Mouse (Mus musculus): Measurements from ENCODE around the gene Mical3. TPM values are rescaled to one million over a fixed set of nuclear protein-coding genes. Genes with fewer than 3 reads are reported as not detected.

Mical3 gene
- total RNA-seq, 1 experiment, result 30.0 TPM

GRCm38 (mm10) chr6:121037086-121037485, 93.7 kb downstream of the Mical3 start:
- in situ Hi-C loops (cut with MboI; ENCODE audit: low sequenced_read_pairs in 2 of 2, unreplicated experiment in 2 of 2), result no loop called here
- Histone ChIP-seq H3K9ac (ENCODE audit: insufficient read depth, low read depth, low read length, poor library complexity, severe bottlenecking) (no peak overlapping the region), H3K9me3 (ENCODE audit: control insufficient read depth, insufficient read depth, low read depth, low read length) (no peaks in the 10 kb centered on the region), H3K4me1 (ENCODE audit: control insufficient read depth in 2 of 2, insufficient read depth in 2 of 2, low read length in 2 of 2, poor library complexity in 1 of 2) (no peaks in the 10 kb centered on the region), H3K27ac (ENCODE audit: insufficient read depth, low read depth, low read length, poor library complexity, severe bottlenecking) (no peak overlapping the region), H3K36me3 (ENCODE audit: control insufficient read depth, insufficient read depth, low read length, poor library complexity, severe bottlenecking) (peaks cover 28% of the 10 kb centered on the region; the same call in 1 of the 2 replicates), H3K4me3 (ENCODE audit: insufficient read depth in 1 of 2, low read depth in 1 of 2, low read length in 2 of 2, poor library complexity in 1 of 2, severe bottlenecking in 1 of 2) (no peak overlapping the region)
- DNase-seq (ENCODE audit: low read depth, low spot score), result no peak
- TF ChIP-seq HCFC1 (IDR thresholded peaks at IDR 0.05; ENCODE audit: borderline replicate concordance, insufficient read depth, low read length) (no peak), ZC3H11A (IDR thresholded peaks at IDR 0.05; ENCODE audit: borderline replicate concordance, low read depth, low read length) (no peak), ZNF384 (IDR thresholded peaks at IDR 0.05; ENCODE audit: low read depth, low read length) (no peak), MAFK (IDR thresholded peaks at IDR 0.05; ENCODE audit: insufficient read depth, low read depth, low read length) (no peak), CHD2 (IDR thresholded peaks at IDR 0.05; ENCODE audit: low read depth, low read length) (no peak)

GRCm38 (mm10) chr6:121035929-121036328, 94.9 kb downstream of the Mical3 start:
- Histone ChIP-seq H3K4me1 (ENCODE audit: control insufficient read depth in 2 of 2, insufficient read depth in 2 of 2, low read length in 2 of 2, poor library complexity in 1 of 2) (no peaks in the 10 kb centered on the region), H3K4me3 (ENCODE audit: insufficient read depth in 1 of 2, low read depth in 1 of 2, low read length in 2 of 2, poor library complexity in 1 of 2, severe bottlenecking in 1 of 2) (no peak overlapping the region), H3K9me3 (ENCODE audit: control insufficient read depth, insufficient read depth, low read depth, low read length) (no peaks in the 10 kb centered on the region), H3K9ac (ENCODE audit: insufficient read depth, low read depth, low read length, poor library complexity, severe bottlenecking) (no peak overlapping the region), H3K36me3 (ENCODE audit: control insufficient read depth, insufficient read depth, low read length, poor library complexity, severe bottlenecking) (peaks cover 26% of the 10 kb centered on the region; the same call in 1 of the 2 replicates), H3K27ac (ENCODE audit: insufficient read depth, low read depth, low read length, poor library complexity, severe bottlenecking) (no peak overlapping the region)
- TF ChIP-seq HCFC1 (IDR thresholded peaks at IDR 0.05; ENCODE audit: borderline replicate concordance, insufficient read depth, low read length), result no peak
- TF ChIP-seq MAFK (IDR thresholded peaks at IDR 0.05; ENCODE audit: insufficient read depth, low read depth, low read length), result no peak
- no peak for TF ChIP-seq CHD2 (IDR thresholded peaks at IDR 0.05; ENCODE audit: low read depth, low read length)
- TF ChIP-seq ZNF384 (IDR thresholded peaks at IDR 0.05; ENCODE audit: low read depth, low read length), result no peak
- TF ChIP-seq ZC3H11A (IDR thresholded peaks at IDR 0.05; ENCODE audit: borderline replicate concordance, low read depth, low read length), result no peak
- DNase-seq (ENCODE audit: low read depth, low spot score), result no peak
- in situ Hi-C loops (cut with MboI; ENCODE audit: low sequenced_read_pairs in 2 of 2, unreplicated experiment in 2 of 2), result no loop called here

GRCm38 (mm10) chr6:121035268-121035667, 95.5 kb downstream of the Mical3 start:
- in situ Hi-C loops (cut with MboI; ENCODE audit: low sequenced_read_pairs in 2 of 2, unreplicated experiment in 2 of 2), result no loop called here
- Histone ChIP-seq H3K9me3 (ENCODE audit: control insufficient read depth, insufficient read depth, low read depth, low read length) (no peaks in the 10 kb centered on the region), H3K36me3 (ENCODE audit: control insufficient read depth, insufficient read depth, low read length, poor library complexity, severe bottlenecking) (peaks cover 23% of the 10 kb centered on the region; the same call in 1 of the 2 replicates), H3K9ac (ENCODE audit: insufficient read depth, low read depth, low read length, poor library complexity, severe bottlenecking) (no peak overlapping the region), H3K27ac (ENCODE audit: insufficient read depth, low read depth, low read length, poor library complexity, severe bottlenecking) (no peak overlapping the region), H3K4me1 (ENCODE audit: control insufficient read depth in 2 of 2, insufficient read depth in 2 of 2, low read length in 2 of 2, poor library complexity in 1 of 2) (no peaks in the 10 kb centered on the region), H3K4me3 (ENCODE audit: insufficient read depth in 1 of 2, low read depth in 1 of 2, low read length in 2 of 2, poor library complexity in 1 of 2, severe bottlenecking in 1 of 2) (no peak overlapping the region)
- TF ChIP-seq HCFC1 (IDR thresholded peaks at IDR 0.05; ENCODE audit: borderline replicate concordance, insufficient read depth, low read length), result no peak
- no peak for TF ChIP-seq ZNF384 (IDR thresholded peaks at IDR 0.05; ENCODE audit: low read depth, low read length)
- TF ChIP-seq CHD2 (IDR thresholded peaks at IDR 0.05; ENCODE audit: low read depth, low read length), result no peak
- TF ChIP-seq ZC3H11A (IDR thresholded peaks at IDR 0.05; ENCODE audit: borderline replicate concordance, low read depth, low read length), result no peak
- TF ChIP-seq MAFK (IDR thresholded peaks at IDR 0.05; ENCODE audit: insufficient read depth, low read depth, low read length), result no peak
- DNase-seq (ENCODE audit: low read depth, low spot score), result no peak

GRCm38 (mm10) chr6:121033250-121033649, 97.5 kb downstream of the Mical3 start:
- in situ Hi-C loops (cut with MboI; ENCODE audit: low sequenced_read_pairs in 2 of 2, unreplicated experiment in 2 of 2), result no loop called here
- H3K9me3 ChIP-seq (ENCODE audit: control insufficient read depth, insufficient read depth, low read depth, low read length), result no peaks in the 10 kb centered on the region
- H3K4me1 ChIP-seq (ENCODE audit: control insufficient read depth in 2 of 2, insufficient read depth in 2 of 2, low read length in 2 of 2, poor library complexity in 1 of 2), result 0 out of 4 replicates have a peak, but pooled peaks cover 0 to 1% of the 10 kb centered on the region in 2 experiments
- H3K27ac ChIP-seq (ENCODE audit: insufficient read depth, low read depth, low read length, poor library complexity, severe bottlenecking), result no peak overlapping the region
- DNase-seq (ENCODE audit: low read depth, low spot score), result no peak
- no peak overlapping the region for H3K4me3 ChIP-seq (ENCODE audit: insufficient read depth in 1 of 2, low read depth in 1 of 2, low read length in 2 of 2, poor library complexity in 1 of 2, severe bottlenecking in 1 of 2)
- H3K9ac ChIP-seq (ENCODE audit: insufficient read depth, low read depth, low read length, poor library complexity, severe bottlenecking), result no peak overlapping the region
- H3K36me3 ChIP-seq (ENCODE audit: control insufficient read depth, insufficient read depth, low read length, poor library complexity, severe bottlenecking), result peaks cover 22% of the 10 kb centered on the region; the same call in 1 of the 2 replicates
- TF ChIP-seq CHD2 (IDR thresholded peaks at IDR 0.05; ENCODE audit: low read depth, low read length) (no peak), MAFK (IDR thresholded peaks at IDR 0.05; ENCODE audit: insufficient read depth, low read depth, low read length) (no peak), ZNF384 (IDR thresholded peaks at IDR 0.05; ENCODE audit: low read depth, low read length) (no peak), HCFC1 (IDR thresholded peaks at IDR 0.05; ENCODE audit: borderline replicate concordance, insufficient read depth, low read length) (no peak), ZC3H11A (IDR thresholded peaks at IDR 0.05; ENCODE audit: borderline replicate concordance, low read depth, low read length) (no peak)

Measured in ES-E14 (cell line).